Mouse (Mus musculus) heart, embryonic 14.5 days (tissue): ENCODE data around the gene Nop16. TPM values are rescaled to one million over a fixed set of nuclear protein-coding genes. Genes with fewer than 3 reads are reported as not detected.

ENCODE experiments used
- ATAC-seq: fragments of 200-750 bp; cut with Nextera tagmentation; 2 replicates; pipeline ENCODE4 v1.8.0; 2017; ENCODE audit warnings: low read depth, moderate TSS enrichment; ENCODE audit not compliant: insufficient number of reproducible peaks, insufficient read depth, low FRiP score
- H3K27ac ChIP-seq, 2 experiments: fragments of 200-500 bp in 1 of 2; fragments of 300-500 bp in 1 of 2; sonication (generic) in 1 of 2; replicated peaks in 1 of 2; 2 replicates each; pipeline ENCODE4 v1.5.1; 2012 to 2014; ENCODE audit warnings: low read depth in 2 of 2, low read length in 2 of 2, control low read depth in 1 of 2, mild to moderate bottlenecking in 1 of 2, mixed read lengths in 1 of 2; ENCODE audit not compliant: control insufficient read depth in 1 of 2, insufficient read depth in 1 of 2
- H3K27me3 ChIP-seq: fragments of 300-500 bp; sonication (generic); 2 replicates; pipeline ENCODE4 v1.6.1; 2014; ENCODE audit warnings: mild to moderate bottlenecking, low read length, control low read depth; ENCODE audit not compliant: control insufficient read depth, insufficient read depth
- H3K36me3 ChIP-seq: fragments of 300-500 bp; sonication (generic); 2 replicates; pipeline ENCODE4 v1.6.1; 2014; ENCODE audit warnings: mild to moderate bottlenecking, control low read depth, low read length, mixed read lengths; ENCODE audit not compliant: control insufficient read depth, insufficient read depth
- H3K4me1 ChIP-seq, 2 experiments: fragments of 200-500 bp in 1 of 2; fragments of 300-500 bp in 1 of 2; sonication (generic) in 1 of 2; 2 replicates each; pipeline ENCODE4 v1.6.1; 2012 to 2014; ENCODE audit warnings: low read length in 2 of 2, control low read depth in 1 of 2, mixed read lengths in 1 of 2; ENCODE audit not compliant: control insufficient read depth in 2 of 2, insufficient read depth in 2 of 2
- H3K4me2 ChIP-seq: fragments of 300-500 bp; sonication (generic); 2 replicates; pipeline ENCODE4 v1.6.1; 2014; ENCODE audit warnings: mild to moderate bottlenecking, low read length
- H3K4me3 ChIP-seq, 2 experiments: fragments of 200-500 bp in 1 of 2; fragments of 300-500 bp in 1 of 2; sonication (generic) in 1 of 2; 2 replicates each; pipeline ENCODE4 v1.5.1; 2012 to 2014; ENCODE audit warnings: low read length in 2 of 2, mild to moderate bottlenecking in 2 of 2, control low read depth in 1 of 2, low read depth in 1 of 2, moderate library complexity in 1 of 2; ENCODE audit not compliant: control insufficient read depth in 1 of 2, insufficient read depth in 1 of 2
- H3K9ac ChIP-seq: fragments of 300-500 bp; sonication (generic); 2 replicates; pipeline ENCODE4 v1.6.1; 2014; ENCODE audit warnings: mild to moderate bottlenecking, low read length
- H3K9me3 ChIP-seq: fragments of 300-500 bp; sonication (generic); 2 replicates; pipeline ENCODE4 v1.6.1; 2016; ENCODE audit warnings: low read length, control low read depth; ENCODE audit not compliant: control insufficient read depth
- WGBS: fragments of 180-500 bp; shearing (Covaris S2); extraction: QIAGEN DNeasy Blood & Tissue Kit; methylation state at CpG from one replicate; pipeline ENCODE4 v1.1.7; 2014; 5-methylcytosine and 5-hydroxymethylcytosine counted together
- polyA plus RNA-seq: library from polyadenylated mRNA; unstranded; fragments of >200 nt; fragmentation: Nextera tagmentation; extraction: Ambion mirVana; gene quantifications from 2 replicates; pipeline ENCODE4 v1.2.1, GENCODE M21; 2014

Nop16 gene
- polyA plus RNA-seq, 1 experiment from 2014 or later = 46.5 TPM

- Histone ChIP-seq H3K36me3 (peaks cover 9% of the 10 kb centered on the region; the same call in 1 of the 2 replicates), H3K9me3 (no peaks in the 10 kb centered on the region), H3K4me3 (no peak overlapping the region), H3K27me3 (no peaks in the 10 kb centered on the region), H3K27ac (no peak overlapping the region), H3K4me1 (peaks cover 8 to 21% of the 10 kb centered on the region in 2 experiments), H3K4me2 (no peak overlapping the region), H3K9ac (no peak overlapping the region)
- WGBS = 82% methylated on average over 3 of the region's 3 CpGs
- no peak for ATAC-seq
Observed at GRCm38 (mm10) chr13:54608002-54608401, 18.1 kb upstream of the Nop16 start.

GRCm38 (mm10) chr13:54607204-54607603 is 17.3 kb upstream of the Nop16 start:
- H3K36me3 ChIP-seq = peaks cover 9% of the 10 kb centered on the region; the same call in 1 of the 2 replicates
- H3K9me3 ChIP-seq = no peaks in the 10 kb centered on the region
- H3K27me3 ChIP-seq = no peaks in the 10 kb centered on the region
- no peak overlapping the region for H3K4me3 ChIP-seq
- peaks cover 8 to 21% of the 10 kb centered on the region in 2 experiments for H3K4me1 ChIP-seq
- no peak overlapping the region for H3K4me2 ChIP-seq
- H3K9ac ChIP-seq = no peak overlapping the region
- no peak for ATAC-seq
- H3K27ac ChIP-seq = no peak overlapping the region
- 59% methylated on average over 5 of the region's 5 CpGs for WGBS

GRCm38 (mm10) chr13:54605426-54605825 is 15.5 kb upstream of the Nop16 start:
- Histone ChIP-seq H3K36me3 (peaks cover 9% of the 10 kb centered on the region; the same call in 1 of the 2 replicates), H3K4me2 (no peak overlapping the region), H3K27me3 (no peaks in the 10 kb centered on the region), H3K4me1 (peaks cover 3 to 19% of the 10 kb centered on the region in 2 experiments; a peak in 3 of 4 replicates), H3K9me3 (no peaks in the 10 kb centered on the region), H3K9ac (no peak overlapping the region), H3K4me3 (no peak overlapping the region), H3K27ac (no peak overlapping the region)
- 70% methylated on average over 5 of the region's 5 CpGs for WGBS
- no peak for ATAC-seq

- no peak for ATAC-seq
- H3K4me2 ChIP-seq = no peak overlapping the region
- no peaks in the 10 kb centered on the region for H3K27me3 ChIP-seq
- peaks cover 3 to 7% of the 10 kb centered on the region in 2 experiments; a peak in 3 of 4 replicates for H3K4me1 ChIP-seq
- H3K27ac ChIP-seq = no peak overlapping the region
- H3K9ac ChIP-seq = no peak overlapping the region
- H3K9me3 ChIP-seq = no peaks in the 10 kb centered on the region
- WGBS = 75% methylated on average over 4 of the region's 4 CpGs
- no peak overlapping the region for H3K4me3 ChIP-seq
- peaks cover 10% of the 10 kb centered on the region; the same call in 1 of the 2 replicates for H3K36me3 ChIP-seq
Observed at GRCm38 (mm10) chr13:54604221-54604620, 14.3 kb upstream of the Nop16 start.

- Histone ChIP-seq H3K4me1 (0 out of 4 replicates have a peak, but pooled peaks cover 0 to under 1% of the 10 kb centered on the region in 2 experiments), H3K9me3 (no peaks in the 10 kb centered on the region), H3K9ac (no peak overlapping the region), H3K4me2 (no peak overlapping the region), H3K4me3 (no peak overlapping the region), H3K27ac (no peak overlapping the region), H3K27me3 (no peaks in the 10 kb centered on the region), H3K36me3 (peaks cover 16% of the 10 kb centered on the region; the same call in 1 of the 2 replicates)
- no peak for ATAC-seq
Observed at GRCm38 (mm10) chr13:54603501-54603900, 13.6 kb upstream of the Nop16 start.

- no peaks in the 10 kb centered on the region for H3K27me3 ChIP-seq
- 46% methylated on average over 3 of the region's 3 CpGs for whole genome bisulfite sequencing
- peaks cover 21% of the 10 kb centered on the region; the same call in 1 of the 2 replicates for H3K36me3 ChIP-seq
- no peaks in the 10 kb centered on the region for H3K9me3 ChIP-seq
- peaks cover 2 to 3% of the 10 kb centered on the region in 2 experiments; a peak in 2 of 4 replicates for H3K4me1 ChIP-seq
- H3K27ac ChIP-seq = no peak overlapping the region
- no peak overlapping the region for H3K4me3 ChIP-seq
- H3K9ac ChIP-seq = no peak overlapping the region
- ATAC-seq = no peak
- no peak overlapping the region for H3K4me2 ChIP-seq
Observed at GRCm38 (mm10) chr13:54602639-54603111, 12.8 kb upstream of the Nop16 start.

- Histone ChIP-seq H3K27ac (no peak overlapping the region), H3K36me3 (peaks cover 25% of the 10 kb centered on the region), H3K4me3 (no peak overlapping the region), H3K27me3 (no peaks in the 10 kb centered on the region), H3K4me2 (no peak overlapping the region), H3K9ac (no peak overlapping the region), H3K4me1 (peaks cover 23 to 27% of the 10 kb centered on the region in 2 experiments), H3K9me3 (no peaks in the 10 kb centered on the region)
- no peak for ATAC-seq
- 87% methylated on average over 12 of the region's 12 CpGs for WGBS
Observed at GRCm38 (mm10) chr13:54598622-54599143, 8.8 kb upstream of the Nop16 start.
